Mouse (Mus musculus) adrenal gland, adult (tissue): ENCODE measurements at regions not wholly inside any gene's neighbourhood (a gene's known extent, or its start where the extent isn't known, plus 50 kb on each side); places are given as distances from the start of the nearest gene placed in this dataset.
A peak's percentile ranks its signal among the peaks of the same experiment; 100 is the strongest.

ENCODE experiments used
- DNase-seq, 2 experiments: peaks; one replicate each; pipeline ENCODE4 v3.0.0; 2022 to 2023; ENCODE audit warnings: low spot score in 1 of 2; ENCODE audit not compliant: inconsistent age in 2 of 2

DNA sequence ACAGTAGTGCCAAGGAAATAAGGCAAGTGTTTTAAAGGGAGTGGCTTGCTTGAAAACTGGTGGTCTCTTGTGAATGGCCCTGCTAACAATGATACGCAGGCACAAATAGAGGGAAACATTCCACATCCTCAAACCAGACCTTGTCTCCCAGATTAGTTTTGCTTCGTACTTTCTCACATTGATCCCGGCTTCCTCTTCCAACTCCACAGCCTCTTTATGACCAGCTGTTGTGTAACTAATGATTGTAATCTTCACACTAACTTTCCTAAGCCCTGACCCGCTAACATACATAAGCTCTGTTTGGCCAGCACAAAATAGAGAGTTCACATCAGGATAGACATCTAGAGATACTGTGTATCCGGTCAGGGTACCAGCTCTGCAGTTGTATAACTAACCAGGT, 116.3 kb upstream of the Arhgap28 start:
- DNase-seq = no peak

DNA sequence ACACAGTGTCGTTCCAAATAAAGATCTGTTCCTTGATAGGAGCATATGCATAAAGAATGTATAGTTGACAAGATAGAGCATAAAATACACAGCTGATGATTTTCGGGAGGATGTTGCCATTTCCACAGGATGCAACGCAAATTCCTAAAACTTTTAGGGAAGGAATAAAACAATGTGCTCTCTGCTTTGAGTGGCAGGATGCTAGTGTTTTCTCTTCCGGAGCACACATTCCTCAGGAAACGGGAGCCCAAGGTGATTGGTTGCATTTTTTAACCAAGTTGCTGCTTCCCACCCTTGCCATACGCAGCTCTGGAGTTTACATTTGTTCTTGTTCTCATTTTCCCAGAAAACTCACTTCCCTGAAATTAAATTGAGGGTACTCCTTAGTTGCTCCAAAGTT, 116.8 kb upstream of the Arhgap28 start:
- DNase-seq = no peak

- no peak for DNase-seq
These were observed 130.5 kb upstream of the Arhgap28 start for GRCm38 (mm10) chr17:68134373-68134772.

- no peak for DNase-seq
These were observed 131.5 kb upstream of the Arhgap28 start for GRCm38 (mm10) chr17:68135436-68135835.

GRCm38 (mm10) chr17:68143307-68143706, 130.3 kb upstream of the L3mbtl4 start:
- DNase-seq = no peak

GRCm38 (mm10) chr17:68149237-68149792, 124.3 kb upstream of the L3mbtl4 start:
- no peak for DNase-seq

- DNase-seq = peak; percentile 70 to 84
These were observed 121.0 kb upstream of the L3mbtl4 start for GRCm38 (mm10) chr17:68152438-68153120.

DNA sequence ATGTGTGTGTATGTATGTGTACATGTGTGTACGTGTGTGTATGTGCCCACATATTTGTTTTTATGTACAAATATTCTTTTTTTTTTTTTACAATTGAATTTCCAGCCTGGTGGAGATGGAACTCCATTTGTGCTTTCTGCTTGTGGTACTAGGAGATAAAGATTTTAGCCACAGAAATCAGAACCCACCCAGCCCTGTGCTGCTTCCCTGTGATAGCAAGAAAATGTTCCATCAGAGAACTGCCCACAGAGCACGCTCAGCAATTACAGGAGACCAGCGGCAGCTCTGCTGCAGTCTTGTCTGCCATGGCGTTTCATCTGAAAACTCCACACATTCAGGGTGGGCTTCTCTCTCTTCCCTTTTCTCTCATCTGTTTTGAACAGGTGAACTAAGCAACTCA, 118.7 kb upstream of the L3mbtl4 start:
- DNase-seq = no peak

- DNase-seq = no peak
These were observed 115.4 kb upstream of the L3mbtl4 start for GRCm38 (mm10) chr17:68158172-68158651.

- DNase-seq = no peak
These were observed 112.5 kb upstream of the L3mbtl4 start for GRCm38 (mm10) chr17:68161107-68161506.

GRCm38 (mm10) chr17:68163545-68163944, 110.1 kb upstream of the L3mbtl4 start:
- DNase-seq = no peak

DNA sequence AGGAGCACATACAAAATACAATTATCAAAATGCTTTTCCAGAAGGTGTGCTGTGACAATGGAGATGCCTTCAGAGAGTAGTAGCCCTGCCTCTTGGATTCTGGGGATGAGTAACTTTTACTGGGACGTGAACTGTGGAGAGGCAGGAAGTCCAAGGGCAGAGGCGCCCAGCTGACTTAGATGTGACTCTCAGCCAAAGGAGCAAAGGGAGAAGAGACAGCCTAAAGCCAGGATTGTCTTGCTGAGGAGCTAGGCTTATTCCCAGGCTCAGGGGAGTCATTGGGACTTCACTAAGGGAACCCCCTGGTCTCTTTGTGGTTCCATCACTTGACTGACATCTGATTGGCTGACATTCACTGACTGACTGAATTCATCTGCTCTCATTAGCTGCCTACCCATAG, 108.9 kb upstream of the L3mbtl4 start:
- DNase-seq = peak in 1 of 2 experiments; percentile 22

DNA sequence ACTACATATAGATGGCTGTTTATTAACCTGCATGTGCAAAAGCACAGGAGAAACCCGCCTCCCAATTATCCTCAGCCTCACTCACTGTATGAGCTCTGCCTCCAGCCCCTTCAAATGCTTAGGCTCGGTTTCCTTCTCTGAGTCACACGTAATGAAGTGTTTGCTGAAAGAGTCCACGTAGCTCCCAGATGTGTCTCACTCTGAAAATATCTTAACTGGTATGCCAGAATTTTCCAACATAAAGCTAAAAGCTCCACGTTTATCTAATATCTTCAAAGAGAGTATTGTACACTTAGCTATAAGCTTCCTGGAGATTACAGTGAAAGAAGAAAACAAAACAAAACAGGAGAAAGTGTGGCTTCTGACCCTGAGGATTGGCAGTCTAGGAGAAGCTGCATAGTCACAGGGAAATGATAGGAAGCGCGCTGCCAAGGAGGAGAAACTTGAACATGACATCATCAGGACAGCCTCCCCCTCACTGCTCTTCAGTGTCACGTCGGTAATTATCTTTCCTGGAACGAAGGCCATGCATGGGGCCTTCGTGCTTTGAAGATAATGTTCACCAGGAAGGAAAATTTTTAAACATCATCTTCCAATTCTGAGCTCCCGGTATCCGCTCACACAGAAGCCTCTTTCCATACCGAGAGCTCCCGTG, 108.3 kb upstream of the L3mbtl4 start:
- peak; percentile 67 to 88 for DNase-seq

GRCm38 (mm10) chr17:68166397-68166796, 107.2 kb upstream of the L3mbtl4 start:
- DNase-seq = peak; percentile 34 to 79

DNA sequence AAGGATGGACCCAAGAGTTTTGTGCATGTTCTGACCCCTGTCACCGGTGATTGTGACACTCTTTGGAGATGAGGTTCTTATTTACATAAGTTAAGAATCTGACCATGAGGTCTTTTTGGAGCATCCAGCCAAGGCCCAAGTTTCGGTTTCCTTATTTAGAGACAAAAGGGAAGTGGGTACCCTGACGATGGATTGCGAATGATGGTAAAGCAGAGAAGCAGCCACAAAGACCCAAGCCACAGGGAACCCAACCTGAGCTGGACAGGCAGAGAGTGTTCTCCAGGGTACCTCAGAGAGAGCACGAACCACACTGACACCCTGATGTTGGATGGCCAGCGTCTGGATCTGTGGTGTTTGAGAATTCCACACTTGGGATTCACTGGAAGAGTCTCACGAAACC, 100.8 kb upstream of the L3mbtl4 start:
- DNase-seq = no peak

GRCm38 (mm10) chr17:68176611-68177165, 96.9 kb upstream of the L3mbtl4 start:
- DNase-seq = peak; percentile 55 to 87

DNA sequence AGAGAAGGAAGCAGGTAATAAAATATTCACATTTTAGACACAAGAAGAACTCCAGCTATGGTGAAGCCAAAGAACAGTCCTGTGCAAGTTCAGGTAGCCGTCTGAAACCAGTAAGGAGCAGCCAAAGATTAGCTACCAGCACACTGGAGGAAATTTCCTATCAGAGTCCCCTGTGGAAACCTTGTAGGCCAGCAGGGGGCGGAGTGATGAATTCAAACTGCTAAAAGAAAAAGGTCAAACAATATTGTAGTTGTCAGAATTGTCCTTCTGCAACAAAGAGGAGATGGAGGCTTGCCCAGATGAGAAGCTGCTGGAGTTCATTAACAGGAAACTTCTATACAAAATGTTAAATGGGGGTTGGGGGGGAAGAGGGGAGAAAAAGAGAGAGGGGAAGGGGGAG, 95.8 kb upstream of the L3mbtl4 start:
- DNase-seq = peak; percentile 74 to 91

DNA sequence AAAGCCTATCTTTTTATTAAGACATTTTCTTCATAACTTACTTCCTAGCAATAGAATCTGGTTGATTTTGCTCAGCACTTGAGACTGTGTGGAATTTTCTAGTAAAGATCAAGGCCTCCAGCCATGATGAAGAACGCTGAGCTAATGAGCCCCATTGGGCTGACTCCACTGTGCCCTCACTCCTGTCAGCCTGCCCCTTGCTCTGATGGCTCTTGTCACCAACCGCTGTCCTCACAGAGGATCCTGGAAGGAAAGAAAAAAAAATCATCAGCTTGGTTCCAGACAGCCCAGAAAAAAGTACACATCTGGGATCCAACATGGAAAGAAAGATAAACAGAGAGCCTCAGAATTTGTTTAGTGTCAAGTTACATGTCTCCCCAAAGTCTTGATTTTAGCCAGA, 88.2 kb upstream of the L3mbtl4 start:
- DNase-seq = peak; percentile 54 to 77

DNA sequence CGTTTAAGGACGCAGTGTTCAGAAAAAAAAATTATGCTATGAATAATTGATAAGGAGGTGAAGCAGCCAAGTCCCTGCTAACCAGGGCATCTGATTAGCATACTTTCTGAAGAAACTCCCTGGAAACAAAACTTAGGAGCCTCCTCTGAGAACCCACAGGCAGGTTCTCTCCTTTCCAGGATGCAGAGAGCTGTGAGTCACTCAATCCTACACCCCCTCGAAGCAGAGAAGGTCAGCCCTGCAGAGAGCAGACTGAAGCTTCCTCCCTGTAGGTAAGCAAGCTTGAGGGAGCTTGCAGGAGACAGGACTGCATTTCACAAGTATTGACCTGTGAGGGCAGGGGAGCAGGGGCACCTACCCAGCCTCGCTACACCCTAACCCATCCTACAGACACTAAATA, 83.7 kb upstream of the L3mbtl4 start:
- DNase-seq = no peak

DNA sequence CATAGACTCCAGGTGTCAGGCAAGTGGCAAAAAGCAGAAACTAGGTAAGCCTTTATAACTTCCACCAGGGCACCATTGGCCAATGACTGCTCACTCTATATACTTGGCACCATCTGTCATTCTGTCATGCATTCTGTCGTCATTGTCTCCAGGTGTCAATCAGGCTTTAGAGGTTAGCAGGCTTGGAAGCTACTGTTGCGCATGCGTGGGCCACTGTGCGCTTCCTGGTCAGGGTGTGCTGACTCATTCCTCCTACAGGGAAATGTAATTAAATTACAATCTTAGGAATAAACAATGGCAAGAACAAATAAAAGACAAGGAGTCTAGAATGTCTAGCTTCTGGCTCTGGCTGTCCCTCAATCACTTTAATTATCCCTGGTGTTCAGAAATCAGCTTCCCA, 68.1 kb upstream of the L3mbtl4 start:
- no peak for DNase-seq

- DNase-seq = no peak
These were observed 64.8 kb upstream of the L3mbtl4 start for GRCm38 (mm10) chr17:68208837-68209236.
